Mouse (Mus musculus): Measurements from ENCODE around the gene 2010111I01Rik. TPM values are rescaled to one million over a fixed set of nuclear protein-coding genes. Genes with fewer than 3 reads are reported as not detected.

2010111I01Rik gene
- polyA plus RNA-seq, 1 experiment: 117 TPM

DNA sequence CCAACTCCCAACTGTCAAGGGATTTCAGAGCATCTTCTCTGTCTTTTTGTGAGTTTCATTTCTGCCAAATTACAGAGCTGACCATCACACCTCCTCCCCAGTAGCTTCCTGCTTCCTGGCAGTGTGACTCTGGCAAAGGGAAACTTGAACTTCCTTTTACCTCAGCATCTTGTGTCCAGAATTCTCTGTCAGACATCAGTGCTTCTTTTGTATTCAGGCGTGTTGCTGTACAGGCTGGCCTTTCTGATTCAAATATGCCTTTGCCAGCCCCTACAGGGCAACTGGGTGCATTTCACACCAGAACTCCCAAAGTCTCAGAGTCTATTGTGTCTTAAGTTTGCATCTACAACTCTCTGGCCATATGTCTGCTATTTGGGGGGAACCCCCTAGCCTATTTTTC is 183.5 kb downstream of the 2010111I01Rik start:
- TF ChIP-seq CTCF (IDR thresholded peaks at IDR 0.05; ENCODE audit: extremely low read depth, insufficient read depth, low read length): no peak
- no peak for TF ChIP-seq POLR2A (IDR thresholded peaks at IDR 0.05; ENCODE audit: extremely low read depth, insufficient read depth, low read length)
- no peaks in the 10 kb centered on the region for H3K4me1 ChIP-seq (ENCODE audit: control insufficient read depth, insufficient read depth, low read length)
- no peak overlapping the region for H3K4me3 ChIP-seq (ENCODE audit: insufficient read depth, low read length)
- H3K27ac ChIP-seq (ENCODE audit: insufficient read depth, low read length): no peak overlapping the region

DNA sequence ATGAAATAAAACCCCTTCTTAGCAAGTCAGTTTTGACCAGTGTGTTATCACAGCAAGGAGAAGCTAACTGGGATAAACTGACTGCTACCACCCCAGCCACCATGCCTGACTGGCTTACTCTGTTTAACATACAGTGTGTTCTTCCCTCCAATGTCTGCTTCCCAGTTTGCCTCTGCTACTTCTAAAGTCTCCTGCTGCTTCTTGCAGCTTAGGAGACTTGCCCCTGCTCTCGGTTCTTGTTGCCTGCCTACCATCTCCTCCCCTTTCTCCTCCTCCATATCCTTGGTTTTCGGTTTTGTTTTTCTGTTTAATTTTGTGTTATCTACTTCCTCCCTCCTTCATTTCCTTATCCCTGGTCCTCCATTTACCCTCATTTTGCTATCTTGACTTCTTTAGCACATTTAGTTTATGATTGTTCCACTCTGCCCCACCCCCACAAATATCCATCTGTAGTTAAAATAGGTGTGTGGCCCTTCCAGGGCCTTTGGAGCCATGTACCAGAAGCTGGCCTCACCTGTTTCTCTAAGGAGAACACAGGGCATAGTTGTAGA is 185.9 kb downstream of the 2010111I01Rik start:
- Histone ChIP-seq H3K4me3 (ENCODE audit: insufficient read depth, low read length) (no peak overlapping the region), H3K4me1 (ENCODE audit: control insufficient read depth, insufficient read depth, low read length) (no peaks in the 10 kb centered on the region), H3K27ac (ENCODE audit: insufficient read depth, low read length) (no peak overlapping the region)
- TF ChIP-seq CTCF (IDR thresholded peaks at IDR 0.05; ENCODE audit: extremely low read depth, insufficient read depth, low read length) (no peak), POLR2A (IDR thresholded peaks at IDR 0.05; ENCODE audit: extremely low read depth, insufficient read depth, low read length) (no peak)

DNA sequence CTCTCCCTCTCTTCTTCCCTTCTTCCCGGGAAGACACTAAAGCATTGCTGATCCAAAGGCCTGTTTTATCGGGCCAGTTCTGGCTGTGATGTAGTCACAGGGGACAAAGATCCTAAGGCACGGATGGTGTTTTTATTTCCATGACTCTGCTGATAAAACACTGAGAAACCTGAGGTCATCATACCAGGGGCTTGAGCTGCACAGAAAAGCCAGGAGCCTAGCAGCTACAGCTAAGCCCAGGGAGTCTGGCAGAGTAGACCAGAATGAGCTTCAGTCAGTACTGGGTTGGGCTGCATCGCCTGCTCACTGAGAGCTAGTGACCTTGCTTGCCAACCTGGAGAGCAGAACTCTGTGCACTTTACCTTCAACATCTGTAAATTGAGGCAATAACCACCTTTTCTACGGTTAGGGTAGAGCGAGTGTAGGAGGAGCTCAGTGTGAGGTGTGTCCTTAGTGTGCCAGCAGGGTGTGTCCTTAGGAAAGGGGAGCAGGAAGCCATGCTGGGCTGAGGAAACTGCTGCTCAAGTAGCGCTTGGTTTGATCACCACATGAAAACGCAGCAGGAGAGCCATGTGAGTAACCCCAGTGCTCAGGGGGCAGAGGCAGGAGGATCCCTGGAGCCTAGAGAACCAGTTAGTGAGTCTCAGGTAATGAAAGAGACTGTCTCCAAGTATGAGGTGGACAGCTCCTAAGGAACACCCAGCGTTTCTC is 186.5 kb downstream of the 2010111I01Rik start:
- TF ChIP-seq POLR2A (IDR thresholded peaks at IDR 0.05; ENCODE audit: extremely low read depth, insufficient read depth, low read length): no peak
- TF ChIP-seq CTCF (IDR thresholded peaks at IDR 0.05; ENCODE audit: extremely low read depth, insufficient read depth, low read length): no peak
- peaks cover under 1% of the 10 kb centered on the region; the same call in 1 of the 2 replicates for H3K4me1 ChIP-seq (ENCODE audit: control insufficient read depth, insufficient read depth, low read length)
- no peak overlapping the region for H3K4me3 ChIP-seq (ENCODE audit: insufficient read depth, low read length)
- H3K27ac ChIP-seq (ENCODE audit: insufficient read depth, low read length): no peak overlapping the region

DNA sequence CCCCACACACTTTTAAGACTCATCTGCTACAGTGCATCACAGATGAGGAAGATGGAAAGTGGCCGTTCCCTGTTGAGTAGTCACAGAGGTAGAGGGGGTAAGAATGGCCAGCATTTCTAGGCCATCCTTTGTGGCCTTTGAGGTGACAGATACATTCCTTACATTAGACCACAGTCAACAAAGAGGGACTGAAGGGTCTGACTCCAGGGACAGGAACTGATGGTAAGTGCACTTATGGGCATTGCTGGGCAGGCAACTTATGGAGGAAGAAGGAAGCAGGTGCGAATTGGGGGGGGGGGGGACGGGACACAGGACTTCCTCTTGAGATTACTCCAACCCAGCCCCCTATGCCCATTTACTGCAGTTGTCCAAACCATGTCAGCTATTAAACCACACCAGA is 187.8 kb downstream of the 2010111I01Rik start:
- no peak for TF ChIP-seq CTCF (IDR thresholded peaks at IDR 0.05; ENCODE audit: extremely low read depth, insufficient read depth, low read length)
- TF ChIP-seq POLR2A (IDR thresholded peaks at IDR 0.05; ENCODE audit: extremely low read depth, insufficient read depth, low read length): no peak
- H3K4me1 ChIP-seq (ENCODE audit: control insufficient read depth, insufficient read depth, low read length): peaks cover 2% of the 10 kb centered on the region; the same call in 1 of the 2 replicates
- no peak overlapping the region for H3K27ac ChIP-seq (ENCODE audit: insufficient read depth, low read length)
- no peak overlapping the region for H3K4me3 ChIP-seq (ENCODE audit: insufficient read depth, low read length)

DNA sequence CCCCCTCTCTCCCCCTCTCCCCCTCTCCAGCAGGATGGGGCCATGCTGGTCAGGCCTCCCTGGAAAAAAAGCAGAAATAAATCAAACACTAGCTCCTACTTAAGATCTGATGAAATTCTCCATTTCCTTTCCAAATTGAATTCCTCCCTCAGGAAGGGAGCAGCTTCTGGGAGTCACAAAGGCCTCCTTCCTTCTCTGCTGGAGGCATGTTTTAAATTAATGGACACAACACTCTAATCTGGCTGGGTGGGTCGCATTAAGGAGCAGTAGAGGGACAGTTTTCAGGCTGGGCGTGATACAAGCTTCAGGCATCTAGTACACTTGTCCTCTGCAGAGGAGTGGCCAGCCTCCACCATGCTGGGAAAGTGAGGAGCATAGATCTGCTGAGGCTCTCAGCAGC is 188.7 kb downstream of the 2010111I01Rik start:
- H3K4me1 ChIP-seq (ENCODE audit: control insufficient read depth, insufficient read depth, low read length): peaks cover 2% of the 10 kb centered on the region; the same call in 1 of the 2 replicates
- no peak overlapping the region for H3K4me3 ChIP-seq (ENCODE audit: insufficient read depth, low read length)
- no peak for TF ChIP-seq POLR2A (IDR thresholded peaks at IDR 0.05; ENCODE audit: extremely low read depth, insufficient read depth, low read length)
- TF ChIP-seq CTCF (IDR thresholded peaks at IDR 0.05; ENCODE audit: extremely low read depth, insufficient read depth, low read length): no peak
- no peak overlapping the region for H3K27ac ChIP-seq (ENCODE audit: insufficient read depth, low read length)

DNA sequence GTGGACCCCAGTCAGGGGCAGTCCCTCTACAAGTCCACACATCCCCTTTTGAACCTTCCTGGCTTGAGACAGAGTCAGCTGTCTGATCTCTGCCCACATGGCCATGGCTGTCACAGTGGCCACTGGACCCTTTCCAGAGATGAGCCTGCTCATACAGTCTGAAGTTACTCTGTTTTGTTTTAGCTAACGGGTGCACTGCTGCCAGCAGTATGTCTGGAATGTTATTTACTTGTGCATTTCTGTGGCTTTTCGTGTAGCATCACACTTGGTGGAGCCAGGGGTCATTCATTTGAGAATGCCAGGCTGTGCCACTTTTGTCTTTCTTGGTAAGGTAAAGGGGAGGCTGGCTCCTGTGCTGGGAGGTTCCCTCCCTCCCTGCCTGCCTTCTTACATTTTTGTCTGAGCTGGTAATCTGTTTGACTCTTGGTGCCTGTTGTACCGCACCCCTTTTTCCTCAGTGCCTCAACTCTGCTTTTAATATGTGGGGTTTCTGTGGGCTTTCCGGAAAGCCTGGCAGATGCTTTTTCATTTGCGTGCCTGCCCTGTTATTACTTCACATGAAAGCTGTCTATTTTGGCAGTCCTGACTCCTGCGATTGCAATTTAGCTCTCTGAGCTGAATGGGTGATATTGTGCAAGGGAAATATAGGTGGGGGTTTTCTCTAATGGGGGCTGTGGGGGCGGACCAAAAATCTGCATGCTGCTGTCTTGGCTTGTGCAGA is 190.3 kb downstream of the 2010111I01Rik start:
- H3K4me3 ChIP-seq (ENCODE audit: insufficient read depth, low read length): no peak overlapping the region
- H3K4me1 ChIP-seq (ENCODE audit: control insufficient read depth, insufficient read depth, low read length): peaks cover 2% of the 10 kb centered on the region; the same call in 1 of the 2 replicates
- no peak overlapping the region for H3K27ac ChIP-seq (ENCODE audit: insufficient read depth, low read length)
- TF ChIP-seq CTCF (IDR thresholded peaks at IDR 0.05; ENCODE audit: extremely low read depth, insufficient read depth, low read length) (no peak), POLR2A (IDR thresholded peaks at IDR 0.05; ENCODE audit: extremely low read depth, insufficient read depth, low read length) (no peak)

DNA sequence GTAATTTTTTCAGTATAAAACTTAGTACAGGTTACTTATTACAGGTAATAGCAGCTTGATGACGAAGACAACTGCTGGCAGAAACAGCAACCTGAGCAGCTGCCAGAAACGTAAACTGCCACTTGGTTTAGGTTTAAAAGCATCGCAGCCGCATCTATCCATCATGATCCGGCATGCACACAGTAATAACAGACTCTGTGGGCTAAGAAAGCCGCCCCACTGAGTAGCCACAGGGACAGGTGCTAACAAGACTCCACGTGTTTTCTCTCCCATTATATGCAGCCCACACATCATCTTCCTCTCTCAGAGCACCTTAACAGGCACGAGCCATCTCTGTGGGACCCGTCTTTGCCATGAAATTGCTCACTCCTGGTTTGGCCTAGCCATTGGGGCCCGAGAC is 191.6 kb downstream of the 2010111I01Rik start:
- no peak overlapping the region for H3K27ac ChIP-seq (ENCODE audit: insufficient read depth, low read length)

DNA sequence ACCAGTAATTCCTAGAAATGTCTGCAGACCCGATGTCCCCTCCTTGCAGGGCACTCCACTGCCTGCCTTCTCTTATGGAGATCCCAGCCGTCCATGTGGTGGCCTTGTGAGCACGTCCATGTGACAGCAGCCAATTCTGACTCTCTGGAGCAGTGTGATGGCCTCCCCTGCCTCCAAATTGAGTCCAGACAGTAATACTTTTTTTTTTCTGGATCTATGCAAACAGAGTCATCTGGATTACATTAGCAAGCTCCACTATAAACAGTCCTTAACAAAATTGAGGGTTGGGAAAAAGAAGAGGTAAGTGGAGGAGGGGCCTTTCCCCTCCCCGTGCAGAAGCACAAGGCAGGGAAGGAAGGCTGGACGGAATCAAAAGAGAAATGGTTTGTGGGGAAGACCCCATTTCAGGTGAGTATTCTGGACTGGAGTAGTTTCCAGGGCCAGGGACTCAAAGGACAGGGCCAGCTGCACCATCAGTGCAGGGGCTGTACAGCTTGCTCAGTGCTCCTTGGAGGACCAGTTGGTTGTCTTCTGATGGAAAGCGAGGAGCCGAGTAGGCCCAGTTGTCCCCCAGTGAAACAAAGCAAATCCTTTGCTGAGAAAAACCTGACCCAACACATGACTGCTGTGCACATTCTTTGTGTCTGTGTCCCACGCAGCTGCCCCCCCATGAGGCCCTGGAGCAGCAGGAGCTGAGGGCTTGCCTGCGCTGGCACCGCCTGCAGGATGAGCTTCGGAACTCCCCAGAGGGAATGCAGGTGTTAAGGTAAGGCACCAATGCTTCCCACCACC is 205.8 kb downstream of the 2010111I01Rik start:
- Histone ChIP-seq H3K4me3 (ENCODE audit: insufficient read depth, low read length) (no peak overlapping the region), H3K4me1 (ENCODE audit: control insufficient read depth, insufficient read depth, low read length) (peaks cover 2% of the 10 kb centered on the region; the same call in 1 of the 2 replicates), H3K27ac (ENCODE audit: insufficient read depth, low read length) (no peak overlapping the region)
- TF ChIP-seq POLR2A (IDR thresholded peaks at IDR 0.05; ENCODE audit: extremely low read depth, insufficient read depth, low read length) (no peak), CTCF (IDR thresholded peaks at IDR 0.05; ENCODE audit: extremely low read depth, insufficient read depth, low read length) (no peak)

More for the DNA sequence above, 191.6 kb downstream of the 2010111I01Rik start:
- TF ChIP-seq CTCF (IDR thresholded peaks at IDR 0.05; ENCODE audit: extremely low read depth, insufficient read depth, low read length): no peak
- Histone ChIP-seq H3K4me3 (ENCODE audit: insufficient read depth, low read length) (no peak overlapping the region), H3K4me1 (ENCODE audit: control insufficient read depth, insufficient read depth, low read length) (peaks cover 2% of the 10 kb centered on the region; the same call in 1 of the 2 replicates)
